Mouse (Mus musculus): Measurements from ENCODE around the gene Hbq1b. TPM values are rescaled to one million over a fixed set of nuclear protein-coding genes. Genes with fewer than 3 reads are reported as not detected.

Hbq1b gene
- polyA plus RNA-seq, 1 experiment from 2014 or later = 1.1 TPM

DNA sequence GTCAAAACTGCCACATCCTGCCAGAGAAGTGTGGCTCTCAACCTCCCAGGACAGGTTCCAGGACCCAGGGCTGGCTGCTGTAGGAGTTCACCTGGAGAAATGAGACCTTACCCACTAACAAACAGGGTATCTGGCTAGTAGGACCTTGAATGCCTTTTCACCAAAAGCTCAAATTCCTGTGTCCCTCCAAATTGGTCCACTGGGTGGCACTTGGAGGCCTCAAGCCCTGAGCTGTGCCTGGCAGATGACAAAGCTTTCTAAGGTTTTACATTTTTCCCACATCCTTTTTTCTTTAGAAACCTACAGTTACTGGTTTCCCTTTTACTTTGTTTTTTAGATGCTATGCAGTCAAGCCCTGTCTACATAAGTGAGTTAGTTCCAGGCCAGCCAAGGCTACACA is 39.7 kb upstream of the Hbq1b start:
- Histone ChIP-seq H3K36me3 (ENCODE audit: insufficient read depth, low read length) (peaks cover 16% of the 10 kb centered on the region), H3K4me2 (replicated peaks; ENCODE audit: low read depth, low read length) (no peak overlapping the region), H3K4me3 (ENCODE audit: low read length) (no peak overlapping the region), H3K9ac (replicated peaks; ENCODE audit: low read length) (no peak overlapping the region), H3K4me1 (ENCODE audit: insufficient read depth, low read length) (peaks cover 18% of the 10 kb centered on the region), H3K27ac (ENCODE audit: low read length) (no peak overlapping the region), H3K27me3 (ENCODE audit: insufficient read depth, low read length) (no peaks in the 10 kb centered on the region), H3K9me3 (ENCODE audit: low read length) (no peaks in the 10 kb centered on the region)
- no peak for ATAC-seq (ENCODE audit: low FRiP score, low TSS enrichment)

DNA sequence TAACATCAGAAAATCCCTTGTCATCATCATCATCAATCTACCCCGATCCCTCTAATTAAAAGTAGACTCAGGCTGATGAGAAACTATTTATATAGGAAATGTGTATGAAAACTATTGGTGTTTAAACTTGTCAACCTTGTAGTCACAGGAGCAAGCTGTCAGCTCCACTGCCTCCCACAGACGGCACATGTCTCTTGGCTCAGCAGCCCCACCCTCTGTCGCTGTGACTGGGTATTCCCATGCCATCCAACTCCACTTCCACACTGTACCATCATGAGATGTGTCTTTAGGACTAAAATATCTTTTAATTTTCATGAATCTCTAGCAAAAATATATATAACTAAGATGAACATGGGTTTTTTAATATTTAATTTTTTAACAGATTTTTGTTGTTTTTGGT is 38.4 kb upstream of the Hbq1b start:
- Histone ChIP-seq H3K4me2 (replicated peaks; ENCODE audit: low read depth, low read length) (no peak overlapping the region), H3K9ac (replicated peaks; ENCODE audit: low read length) (no peak overlapping the region), H3K9me3 (ENCODE audit: low read length) (no peaks in the 10 kb centered on the region), H3K4me3 (ENCODE audit: low read length) (no peak overlapping the region), H3K27ac (ENCODE audit: low read length) (no peak overlapping the region), H3K27me3 (ENCODE audit: insufficient read depth, low read length) (no peaks in the 10 kb centered on the region), H3K4me1 (ENCODE audit: insufficient read depth, low read length) (peaks cover 14% of the 10 kb centered on the region), H3K36me3 (ENCODE audit: insufficient read depth, low read length) (peaks cover 16% of the 10 kb centered on the region)
- ATAC-seq (ENCODE audit: low FRiP score, low TSS enrichment) = no peak
- 62% methylated on average over 3 of the region's 3 CpGs for WGBS

DNA sequence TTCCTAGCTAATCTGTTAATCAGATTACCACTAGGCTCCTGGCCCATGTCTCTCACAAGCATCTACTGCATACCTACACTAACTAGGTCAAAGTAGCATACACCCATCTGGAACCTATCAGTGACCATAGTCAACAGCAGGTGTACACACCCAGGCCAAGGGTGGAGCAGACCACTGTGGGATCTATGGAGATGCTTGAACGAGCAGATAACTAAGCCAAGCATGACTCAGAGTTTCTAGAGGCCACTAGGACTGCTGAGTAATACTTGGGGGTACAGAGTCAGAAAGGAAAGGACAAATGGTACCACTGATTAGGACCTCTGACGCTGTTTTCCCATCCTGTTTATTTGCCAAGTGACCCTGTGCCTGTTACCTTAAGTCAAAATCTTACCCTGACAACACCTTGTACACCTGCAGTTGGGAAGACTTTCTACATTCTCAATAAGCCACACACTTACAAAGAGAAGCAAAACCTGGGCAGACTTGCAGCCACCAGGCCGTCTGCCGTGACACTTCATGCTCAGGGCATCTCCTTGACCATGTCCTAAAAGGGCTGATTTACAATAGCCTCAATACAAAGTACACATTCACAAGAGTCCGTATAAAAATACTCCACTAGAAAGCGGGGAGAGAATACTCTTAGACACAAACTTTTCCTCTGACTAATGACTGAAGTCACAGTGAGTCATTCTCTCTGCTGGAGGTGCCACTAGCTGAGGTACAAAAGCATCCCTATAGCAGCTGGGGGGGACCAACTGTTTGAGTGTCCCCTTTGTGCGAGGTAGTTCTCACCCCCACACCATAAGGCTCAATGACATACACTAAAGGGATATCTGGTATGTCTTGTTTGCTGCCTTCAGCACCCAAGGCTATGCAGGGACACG is 35.6 kb upstream of the Hbq1b start:
- peaks cover 19% of the 10 kb centered on the region for H3K36me3 ChIP-seq (ENCODE audit: insufficient read depth, low read length)

DNA sequence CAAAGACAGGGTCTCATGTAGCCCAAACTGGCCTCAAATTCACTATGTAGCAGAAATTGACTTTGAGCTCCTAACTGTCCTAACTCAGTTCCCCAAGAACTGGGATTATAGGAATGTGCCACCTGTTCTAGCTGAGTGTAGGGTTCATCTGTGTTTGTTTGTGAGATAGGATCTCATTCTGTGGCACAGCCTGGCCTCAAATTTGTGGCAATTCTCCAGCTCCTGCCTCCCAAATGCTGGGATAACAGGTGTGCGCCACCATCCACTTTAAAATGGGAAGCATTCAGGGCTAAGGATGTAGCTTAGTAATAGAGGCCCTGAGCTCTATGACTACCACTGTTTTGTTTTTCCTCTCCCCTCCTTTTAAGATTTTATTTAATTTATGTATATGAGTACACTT is 33.6 kb upstream of the Hbq1b start:
- no peaks in the 10 kb centered on the region for H3K27me3 ChIP-seq (ENCODE audit: insufficient read depth, low read length)
- H3K27ac ChIP-seq (ENCODE audit: low read length) = no peak overlapping the region
- ATAC-seq (ENCODE audit: low FRiP score, low TSS enrichment) = no peak
- WGBS = 97% methylated on average over 1 of the region's 1 CpGs
- H3K36me3 ChIP-seq (ENCODE audit: insufficient read depth, low read length) = peaks cover 9% of the 10 kb centered on the region
- no peak overlapping the region for H3K9ac ChIP-seq (replicated peaks; ENCODE audit: low read length)
- no peaks in the 10 kb centered on the region for H3K9me3 ChIP-seq (ENCODE audit: low read length)
- H3K4me1 ChIP-seq (ENCODE audit: insufficient read depth, low read length) = no peaks in the 10 kb centered on the region
- no peak overlapping the region for H3K4me3 ChIP-seq (ENCODE audit: low read length)
- no peak overlapping the region for H3K4me2 ChIP-seq (replicated peaks; ENCODE audit: low read depth, low read length)

More for the DNA sequence above, 35.6 kb upstream of the Hbq1b start:
- Histone ChIP-seq H3K4me3 (ENCODE audit: low read length) (no peak overlapping the region), H3K4me2 (replicated peaks; ENCODE audit: low read depth, low read length) (no peak overlapping the region), H3K4me1 (ENCODE audit: insufficient read depth, low read length) (no peaks in the 10 kb centered on the region), H3K9me3 (ENCODE audit: low read length) (no peaks in the 10 kb centered on the region), H3K9ac (replicated peaks; ENCODE audit: low read length) (no peak overlapping the region), H3K27me3 (ENCODE audit: insufficient read depth, low read length) (no peaks in the 10 kb centered on the region), H3K27ac (ENCODE audit: low read length) (no peak overlapping the region)
- WGBS = 83% methylated on average over 8 of the region's 8 CpGs
- ATAC-seq (ENCODE audit: low FRiP score, low TSS enrichment) = peak; percentile 51; the same call in 1 of the 2 replicates

DNA sequence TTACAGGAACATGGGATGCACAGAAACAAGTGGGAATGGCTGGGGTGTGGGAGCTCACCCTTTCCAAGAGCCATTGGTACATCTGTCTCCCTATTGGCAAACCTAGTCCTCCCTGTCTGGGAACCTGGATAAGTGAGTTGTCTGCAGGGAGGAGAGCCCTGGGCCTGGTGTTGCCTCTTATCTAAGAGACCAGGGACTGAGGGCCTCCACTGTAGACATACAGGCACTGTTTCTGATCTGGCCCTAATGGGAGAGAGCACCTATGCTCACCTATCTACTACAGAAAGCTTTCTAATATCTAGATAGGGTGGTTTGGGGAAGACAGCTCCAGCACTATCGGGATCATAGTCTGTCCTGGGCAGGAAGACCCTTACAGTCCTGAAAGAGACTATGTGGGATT is 30.6 kb upstream of the Hbq1b start:
- H3K27me3 ChIP-seq (ENCODE audit: insufficient read depth, low read length) = no peaks in the 10 kb centered on the region
- no peak overlapping the region for H3K4me2 ChIP-seq (replicated peaks; ENCODE audit: low read depth, low read length)
- H3K9me3 ChIP-seq (ENCODE audit: low read length) = no peaks in the 10 kb centered on the region
- WGBS = 81% methylated on average over 1 of the region's 1 CpGs
- H3K4me3 ChIP-seq (ENCODE audit: low read length) = no peak overlapping the region
- no peak overlapping the region for H3K27ac ChIP-seq (ENCODE audit: low read length)
- H3K9ac ChIP-seq (replicated peaks; ENCODE audit: low read length) = no peak overlapping the region
- peaks cover 4% of the 10 kb centered on the region for H3K36me3 ChIP-seq (ENCODE audit: insufficient read depth, low read length)
- ATAC-seq (ENCODE audit: low FRiP score, low TSS enrichment) = no peak
- H3K4me1 ChIP-seq (ENCODE audit: insufficient read depth, low read length) = no peaks in the 10 kb centered on the region

DNA sequence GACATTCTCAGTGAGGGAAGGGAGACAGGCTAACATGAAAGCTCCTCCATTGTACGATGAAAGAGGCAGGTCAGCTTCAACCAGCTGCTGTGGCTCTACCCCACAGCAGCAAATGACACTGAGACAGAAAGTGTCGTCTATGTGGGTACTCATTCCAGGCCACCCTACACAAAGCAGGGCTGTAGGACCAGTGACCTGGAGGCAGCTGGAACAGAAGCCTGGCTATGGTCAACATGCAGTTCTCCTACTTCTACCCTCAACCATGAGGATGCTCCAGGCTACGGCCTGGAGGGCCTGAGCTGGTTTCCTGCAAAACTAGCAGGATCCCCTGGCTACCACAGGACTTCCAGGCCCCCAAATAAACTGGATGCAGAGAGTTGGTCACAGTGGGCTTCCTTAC is 30.2 kb upstream of the Hbq1b start:
- H3K4me3 ChIP-seq (ENCODE audit: low read length) = no peak overlapping the region
- no peak for ATAC-seq (ENCODE audit: low FRiP score, low TSS enrichment)
- no peaks in the 10 kb centered on the region for H3K9me3 ChIP-seq (ENCODE audit: low read length)
- no peaks in the 10 kb centered on the region for H3K4me1 ChIP-seq (ENCODE audit: insufficient read depth, low read length)
- no peak overlapping the region for H3K9ac ChIP-seq (replicated peaks; ENCODE audit: low read length)
- H3K27me3 ChIP-seq (ENCODE audit: insufficient read depth, low read length) = no peaks in the 10 kb centered on the region
- H3K27ac ChIP-seq (ENCODE audit: low read length) = no peak overlapping the region
- no peak overlapping the region for H3K4me2 ChIP-seq (replicated peaks; ENCODE audit: low read depth, low read length)
- H3K36me3 ChIP-seq (ENCODE audit: insufficient read depth, low read length) = peaks cover 4% of the 10 kb centered on the region
- 89% methylated on average over 3 of the region's 3 CpGs for WGBS

DNA sequence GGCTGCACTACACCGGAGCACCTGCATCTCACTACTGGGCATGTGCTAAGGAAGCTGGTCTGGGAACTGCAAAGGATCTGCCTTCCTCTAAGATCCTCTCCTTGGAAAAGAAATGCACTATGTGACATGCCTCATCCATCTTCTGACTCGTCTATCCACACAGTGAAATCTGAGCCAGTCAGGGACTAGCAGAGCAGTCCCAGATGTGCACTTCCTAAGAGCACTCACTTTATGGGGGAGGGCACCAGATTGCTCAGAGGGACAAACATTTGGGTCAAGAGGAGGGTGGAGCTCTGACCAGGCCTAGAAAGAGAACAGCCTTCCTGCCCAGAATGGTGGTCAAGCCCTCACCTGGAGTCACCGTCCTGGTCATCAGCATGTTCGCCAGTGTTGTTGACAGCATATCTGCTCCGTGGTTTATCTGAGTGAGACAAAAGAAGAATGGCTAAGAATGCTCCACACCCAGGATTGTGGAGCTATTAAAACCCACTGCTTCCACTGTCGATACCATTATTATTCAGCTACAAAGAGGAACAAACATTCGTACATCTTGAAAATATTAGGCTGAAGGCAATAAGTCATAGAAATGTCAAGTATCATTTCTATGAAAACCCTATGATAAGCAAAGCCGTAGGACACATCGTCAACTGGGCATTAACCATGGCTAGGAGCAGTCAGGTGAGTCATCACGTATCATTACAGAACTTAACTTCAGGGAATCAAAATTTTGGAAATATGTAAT is 23.9 kb upstream of the Hbq1b start:
- H3K36me3 ChIP-seq (ENCODE audit: insufficient read depth, low read length) = no peaks in the 10 kb centered on the region
- 62% methylated on average over 10 of the region's 10 CpGs for WGBS
- no peak overlapping the region for H3K27ac ChIP-seq (ENCODE audit: low read length)
- peak; percentile 59 for ATAC-seq (ENCODE audit: low FRiP score, low TSS enrichment)
- H3K4me1 ChIP-seq (ENCODE audit: insufficient read depth, low read length) = peaks cover 11% of the 10 kb centered on the region
- H3K4me3 ChIP-seq (ENCODE audit: low read length) = no peak overlapping the region
- no peaks in the 10 kb centered on the region for H3K9me3 ChIP-seq (ENCODE audit: low read length)
- H3K27me3 ChIP-seq (ENCODE audit: insufficient read depth, low read length) = no peaks in the 10 kb centered on the region
- H3K4me2 ChIP-seq (replicated peaks; ENCODE audit: low read depth, low read length) = no peak overlapping the region
- H3K9ac ChIP-seq (replicated peaks; ENCODE audit: low read length) = no peak overlapping the region

DNA sequence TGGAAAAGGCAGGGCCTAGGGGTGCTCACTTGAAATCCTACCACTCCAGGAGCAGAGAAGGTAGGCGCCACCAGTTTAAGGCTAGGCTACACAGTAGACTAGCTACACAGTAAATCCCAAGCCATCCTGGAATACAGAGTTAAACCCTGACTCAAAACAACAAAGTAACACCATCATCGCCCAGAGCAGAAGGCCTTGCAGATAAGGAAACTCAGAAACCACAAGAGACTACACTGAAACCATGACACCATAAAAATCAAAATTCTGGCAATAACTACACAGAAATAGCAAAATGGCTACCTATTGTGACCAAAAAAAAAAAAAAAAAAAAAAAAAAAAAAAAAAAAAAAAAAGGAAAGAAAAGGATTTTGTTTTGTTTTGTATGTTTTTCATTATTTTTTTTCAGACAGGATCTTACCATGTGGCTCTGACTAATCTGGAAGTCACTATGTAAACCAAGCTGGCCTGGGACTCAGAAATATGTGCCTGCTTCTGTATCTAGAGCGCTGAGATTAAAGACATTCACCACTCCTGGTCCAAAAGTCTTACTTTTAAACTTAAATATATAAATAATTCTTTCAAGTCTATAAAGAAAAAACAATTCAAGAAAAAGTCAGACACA is 21.5 kb upstream of the Hbq1b start:
- ATAC-seq (ENCODE audit: low FRiP score, low TSS enrichment) = no peak
- H3K36me3 ChIP-seq (ENCODE audit: insufficient read depth, low read length) = no peaks in the 10 kb centered on the region
- no peaks in the 10 kb centered on the region for H3K27me3 ChIP-seq (ENCODE audit: insufficient read depth, low read length)
- no peak overlapping the region for H3K4me3 ChIP-seq (ENCODE audit: low read length)
- H3K27ac ChIP-seq (ENCODE audit: low read length) = no peak overlapping the region
- no peaks in the 10 kb centered on the region for H3K9me3 ChIP-seq (ENCODE audit: low read length)
- H3K9ac ChIP-seq (replicated peaks; ENCODE audit: low read length) = no peak overlapping the region
- no peak overlapping the region for H3K4me2 ChIP-seq (replicated peaks; ENCODE audit: low read depth, low read length)
- H3K4me1 ChIP-seq (ENCODE audit: insufficient read depth, low read length) = peaks cover 15% of the 10 kb centered on the region
- WGBS = 95% methylated on average over 3 of the region's 3 CpGs

DNA sequence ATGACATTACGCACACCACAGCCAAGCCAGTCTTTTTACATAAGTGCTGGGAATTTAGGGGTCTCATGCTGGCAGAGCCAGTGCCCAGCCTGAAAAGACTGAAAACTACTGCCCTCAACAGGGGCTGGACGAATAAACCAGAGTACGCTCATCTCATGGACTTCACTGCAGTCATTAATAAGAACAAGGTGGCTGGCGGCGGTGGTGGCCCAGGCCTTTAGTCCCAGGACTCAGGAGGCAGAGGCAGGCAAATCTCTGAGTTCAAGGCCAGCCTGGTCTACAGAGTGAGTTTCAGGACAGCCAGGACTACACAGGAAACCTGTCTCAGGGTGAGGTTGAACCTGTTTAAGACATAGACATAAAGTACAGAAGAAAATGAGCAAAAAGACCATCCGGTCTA is 20.6 kb upstream of the Hbq1b start:
- Histone ChIP-seq H3K4me3 (ENCODE audit: low read length) (no peak overlapping the region), H3K36me3 (ENCODE audit: insufficient read depth, low read length) (no peaks in the 10 kb centered on the region), H3K27ac (ENCODE audit: low read length) (no peak overlapping the region), H3K27me3 (ENCODE audit: insufficient read depth, low read length) (no peaks in the 10 kb centered on the region), H3K9me3 (ENCODE audit: low read length) (no peaks in the 10 kb centered on the region), H3K4me1 (ENCODE audit: insufficient read depth, low read length) (peaks cover 15% of the 10 kb centered on the region), H3K4me2 (replicated peaks; ENCODE audit: low read depth, low read length) (no peak overlapping the region), H3K9ac (replicated peaks; ENCODE audit: low read length) (0 out of 2 replicates have a peak overlapping the region, but pooled peaks have one; percentile 18)
- WGBS = 91% methylated on average over 6 of the region's 6 CpGs
- no peak for ATAC-seq (ENCODE audit: low FRiP score, low TSS enrichment)

Measured in kidney, embryonic 16.5 days (tissue).